Mouse (Mus musculus) bone marrow macrophage, adult 2 months (primary cell): ENCODE measurements at regions not wholly inside any gene's neighbourhood (a gene's known extent, or its start where the extent isn't known, plus 50 kb on each side); places are given as distances from the start of the nearest gene placed in this dataset.

Experiments used
- CTCF ChIP-seq: IDR thresholded peaks from 2 replicates; pipeline ENCODE4 v1.5.1; 2012; ENCODE audit warnings: low read depth, mild to moderate bottlenecking, low read length, moderate library complexity
- POLR2A ChIP-seq: IDR thresholded peaks from 2 replicates; pipeline ENCODE4 v1.6.1; 2012; ENCODE audit warnings: mild to moderate bottlenecking, low read depth, low read length, borderline replicate concordance

DNA sequence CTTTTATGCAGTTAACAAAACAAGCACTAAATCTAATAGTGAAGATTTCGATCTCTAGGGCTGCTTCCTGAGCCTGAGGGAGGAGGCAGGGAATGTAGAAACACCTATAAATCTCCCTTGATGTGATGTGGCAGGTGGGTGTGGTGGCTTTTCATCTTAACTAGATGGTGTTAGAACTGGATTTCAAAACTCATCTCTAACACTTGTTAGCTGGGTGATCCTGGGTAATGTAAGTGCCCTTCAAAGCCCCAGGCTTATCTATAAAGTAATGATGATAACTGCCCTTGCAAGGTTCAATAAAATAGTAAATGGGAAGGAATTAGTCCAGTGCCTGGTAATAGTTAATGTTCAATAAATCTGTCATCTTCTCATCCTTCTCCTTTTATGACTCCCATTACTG, 822.5 kb upstream of the 4930452B06Rik start:
- no peak for TF ChIP-seq CTCF
- no peak for TF ChIP-seq POLR2A
